Mouse (Mus musculus) yolk sac, embryonic 10.5 days (tissue): ENCODE measurements around the gene Stambp.

Experiments
- DNase-seq: peaks from one replicate; pipeline ENCODE4 v3.0.0-alpha.2; 2017; ENCODE audit warnings: low spot score

The Stambp gene

GRCm38 (mm10) chr6:83501524-83502310 is 70.8 kb downstream of the Stambp start:
- DNase-seq, result peak; percentile 42

GRCm38 (mm10) chr6:83500462-83500861 is 72.1 kb downstream of the Stambp start:
- DNase-seq, result no peak

- DNase-seq, result no peak
Measured at GRCm38 (mm10) chr6:83499078-83499477, 73.5 kb downstream of the Stambp start.

- DNase-seq, result no peak
Measured at GRCm38 (mm10) chr6:83496753-83497710, 75.5 kb downstream of the Stambp start.

GRCm38 (mm10) chr6:83496009-83496752 is 76.3 kb downstream of the Stambp start:
- DNase-seq, result no peak
